Mouse (Mus musculus) bone marrow macrophage, adult 2 months (primary cell): ENCODE measurements around the gene Taldo1.

ENCODE experiments used
- CTCF ChIP-seq: IDR thresholded peaks from 2 replicates; pipeline ENCODE4 v1.5.1; 2012; ENCODE audit warnings: low read depth, mild to moderate bottlenecking, low read length, moderate library complexity
- POLR2A ChIP-seq: IDR thresholded peaks from 2 replicates; pipeline ENCODE4 v1.6.1; 2012; ENCODE audit warnings: mild to moderate bottlenecking, low read depth, low read length, borderline replicate concordance

GRCm38 (mm10) chr7:141355051-141355450 is 36.9 kb upstream of the Taldo1 start:
- TF ChIP-seq CTCF (no peak), POLR2A (no peak)
